Mouse (Mus musculus) hindbrain, embryonic 12.5 days (tissue): Measurements from ENCODE around the gene Olfr571. TPM values are rescaled to one million over a fixed set of nuclear protein-coding genes. Genes with fewer than 3 reads are reported as not detected.

Experiments used
- ATAC-seq: fragments of 200-750 bp; cut with Nextera tagmentation; 2 replicates; pipeline ENCODE4 v1.8.0; 2017; ENCODE audit warnings: moderate TSS enrichment; ENCODE audit not compliant: low FRiP score
- H3K27ac ChIP-seq: fragments of 300-500 bp; sonication (generic); 2 replicates; pipeline ENCODE4 v1.5.1; 2016; ENCODE audit warnings: mild to moderate bottlenecking
- H3K27me3 ChIP-seq: fragments of 300-500 bp; sonication (generic); 2 replicates; pipeline ENCODE4 v1.6.1; 2016; ENCODE audit warnings: mild to moderate bottlenecking
- H3K36me3 ChIP-seq: fragments of 300-500 bp; sonication (generic); 2 replicates; pipeline ENCODE4 v1.6.1; 2016; ENCODE audit warnings: mild to moderate bottlenecking
- H3K4me1 ChIP-seq: fragments of 300-500 bp; sonication (generic); 2 replicates; pipeline ENCODE4 v1.6.1; 2016
- H3K4me2 ChIP-seq: fragments of 300-500 bp; sonication (generic); replicated peaks from 2 replicates; pipeline ENCODE4 v1.6.1; 2016; ENCODE audit warnings: mild to moderate bottlenecking
- H3K4me3 ChIP-seq: fragments of 300-500 bp; sonication (generic); 2 replicates; pipeline ENCODE4 v1.5.1; 2016; ENCODE audit warnings: mild to moderate bottlenecking
- H3K9ac ChIP-seq: fragments of 300-500 bp; sonication (generic); 2 replicates; pipeline ENCODE4 v1.6.1; 2016; ENCODE audit warnings: mild to moderate bottlenecking, moderate library complexity
- H3K9me3 ChIP-seq: fragments of 300-500 bp; sonication (generic); replicated peaks from 2 replicates; pipeline ENCODE4 v1.6.1; 2016; ENCODE audit warnings: mild to moderate bottlenecking
- WGBS: fragments of 180-500 bp; shearing (Covaris S2); methylation state at CpG from one replicate; pipeline ENCODE4 v1.1.7; 2016; 5-methylcytosine and 5-hydroxymethylcytosine counted together
- polyA plus RNA-seq: library from polyadenylated mRNA; unstranded; fragments of >200 nt; fragmentation: Nextera tagmentation; extraction: Ambion mirVana; gene quantifications from 2 replicates; pipeline ENCODE4 v1.2.1, GENCODE M21; 2016

Gene Olfr571
- not detected in 2 replicates for polyA plus RNA-seq

GRCm38 (mm10) chr7:102917032-102917875, at the start of gene Olfr571:
TSS of gene Olfr571 (minus strand) at chr7:102917536.
- H3K4me3 ChIP-seq: no peak within 1 kb of the TSS
- H3K4me2 ChIP-seq: no peak within 1 kb of the TSS
- 51% methylated on average over 4 of the region's 4 CpGs for WGBS
- H3K27ac ChIP-seq: no peak within 1 kb of the TSS
- H3K36me3 ChIP-seq: no peaks in the 10 kb centered on the region
- no peak within 1 kb of the TSS for H3K9ac ChIP-seq
- H3K27me3 ChIP-seq: no peaks in the 10 kb centered on the region
- peak; percentile 63 for ATAC-seq
- 0 out of 2 replicates have a peak, but pooled peaks cover 4% of the 10 kb centered on the region for H3K4me1 ChIP-seq
- H3K9me3 ChIP-seq: no peaks in the 10 kb centered on the region

- Histone ChIP-seq H3K9me3 (no peaks in the 10 kb centered on the region), H3K4me1 (no peaks in the 10 kb centered on the region), H3K4me2 (no peak within 1 kb of the TSS), H3K27me3 (no peaks in the 10 kb centered on the region), H3K9ac (no peak within 1 kb of the TSS), H3K36me3 (no peaks in the 10 kb centered on the region), H3K27ac (no peak within 1 kb of the TSS), H3K4me3 (no peak within 1 kb of the TSS)
- WGBS: 61% methylated on average over 2 of the region's 2 CpGs
- ATAC-seq: no peak
Observed at GRCm38 (mm10) chr7:102962360-102962759, 45.0 kb upstream of the Olfr571 start, which contains the start of gene Olfr576. TSS of gene Olfr576 (plus strand) at chr7:102962660.

- H3K4me3 ChIP-seq: no peak within 1 kb of the TSS
- 63% methylated on average over 1 of the region's 1 CpGs for WGBS
- no peaks in the 10 kb centered on the region for H3K27me3 ChIP-seq
- no peaks in the 10 kb centered on the region for H3K36me3 ChIP-seq
- no peaks in the 10 kb centered on the region for H3K9me3 ChIP-seq
- no peak within 1 kb of the TSS for H3K9ac ChIP-seq
- no peak for ATAC-seq
- no peak within 1 kb of the TSS for H3K4me2 ChIP-seq
- no peak within 1 kb of the TSS for H3K27ac ChIP-seq
- H3K4me1 ChIP-seq: no peaks in the 10 kb centered on the region
Observed at GRCm38 (mm10) chr7:102958593-102958992, 41.3 kb upstream of the Olfr571 start, which contains the start of gene Olfr575. TSS of gene Olfr575 (minus strand) at chr7:102958775.

GRCm38 (mm10) chr7:102958137-102958536, 40.8 kb upstream of the Olfr571 start:
- Histone ChIP-seq H3K9ac (no peak overlapping the region), H3K4me1 (no peaks in the 10 kb centered on the region), H3K36me3 (no peaks in the 10 kb centered on the region), H3K27ac (no peak overlapping the region), H3K27me3 (no peaks in the 10 kb centered on the region), H3K4me3 (no peak overlapping the region), H3K4me2 (no peak overlapping the region), H3K9me3 (no peaks in the 10 kb centered on the region)
- no peak for ATAC-seq
- WGBS: 80% methylated on average over 3 of the region's 3 CpGs

- WGBS: 88% methylated on average over 1 of the region's 1 CpGs
- no peak for ATAC-seq
Observed at GRCm38 (mm10) chr7:102950732-102951131, 33.4 kb upstream of the Olfr571 start.

GRCm38 (mm10) chr7:102948167-102948566, 30.8 kb upstream of the Olfr571 start, which contains the start of gene Olfr574:
TSS of gene Olfr574 (plus strand) at chr7:102948467.
- Histone ChIP-seq H3K9ac (no peak within 1 kb of the TSS), H3K4me3 (no peak within 1 kb of the TSS), H3K36me3 (no peaks in the 10 kb centered on the region), H3K4me2 (no peak within 1 kb of the TSS), H3K27ac (no peak within 1 kb of the TSS), H3K9me3 (no peaks in the 10 kb centered on the region), H3K4me1 (no peaks in the 10 kb centered on the region), H3K27me3 (no peaks in the 10 kb centered on the region)
- 86% methylated on average over 1 of the region's 1 CpGs for WGBS
- ATAC-seq: no peak

More at GRCm38 (mm10) chr7:102950732-102951131, 33.4 kb upstream of the Olfr571 start:
- no peaks in the 10 kb centered on the region for H3K27me3 ChIP-seq
- H3K9ac ChIP-seq: no peak overlapping the region
- no peak overlapping the region for H3K4me2 ChIP-seq
- no peaks in the 10 kb centered on the region for H3K9me3 ChIP-seq
- H3K27ac ChIP-seq: no peak overlapping the region
- no peaks in the 10 kb centered on the region for H3K4me1 ChIP-seq
- no peak overlapping the region for H3K4me3 ChIP-seq
- H3K36me3 ChIP-seq: no peaks in the 10 kb centered on the region

GRCm38 (mm10) chr7:102943417-102943816, 26.1 kb upstream of the Olfr571 start:
- no peak for ATAC-seq
- H3K4me2 ChIP-seq: no peak overlapping the region
- no peak overlapping the region for H3K9ac ChIP-seq
- no peak overlapping the region for H3K27ac ChIP-seq
- no peaks in the 10 kb centered on the region for H3K9me3 ChIP-seq
- 91% methylated on average over 1 of the region's 1 CpGs for WGBS
- H3K4me3 ChIP-seq: no peak overlapping the region
- H3K4me1 ChIP-seq: no peaks in the 10 kb centered on the region
- no peaks in the 10 kb centered on the region for H3K27me3 ChIP-seq
- H3K36me3 ChIP-seq: no peaks in the 10 kb centered on the region

- H3K4me2 ChIP-seq: no peak within 1 kb of the TSS
- no peak within 1 kb of the TSS for H3K4me3 ChIP-seq
- no peak within 1 kb of the TSS for H3K9ac ChIP-seq
- H3K27me3 ChIP-seq: no peaks in the 10 kb centered on the region
- no peaks in the 10 kb centered on the region for H3K4me1 ChIP-seq
- no peaks in the 10 kb centered on the region for H3K9me3 ChIP-seq
- WGBS: 93% methylated on average over 2 of the region's 2 CpGs
- no peaks in the 10 kb centered on the region for H3K36me3 ChIP-seq
- no peak for ATAC-seq
- no peak within 1 kb of the TSS for H3K27ac ChIP-seq
Observed at GRCm38 (mm10) chr7:102942475-102942874, 25.1 kb upstream of the Olfr571 start, which contains the start of gene Olfr573-ps1. TSS of gene Olfr573-ps1 (minus strand) at chr7:102942575.

- Histone ChIP-seq H3K9me3 (no peaks in the 10 kb centered on the region), H3K27ac (no peak overlapping the region), H3K9ac (no peak overlapping the region), H3K4me1 (no peaks in the 10 kb centered on the region), H3K36me3 (no peaks in the 10 kb centered on the region), H3K27me3 (no peaks in the 10 kb centered on the region), H3K4me3 (no peak overlapping the region), H3K4me2 (no peak overlapping the region)
- 79% methylated on average over 3 of the region's 3 CpGs for WGBS
- ATAC-seq: no peak
Observed at GRCm38 (mm10) chr7:102927105-102927504, 9.8 kb upstream of the Olfr571 start.

- H3K27ac ChIP-seq: no peak within 1 kb of the TSS
- H3K9ac ChIP-seq: no peak within 1 kb of the TSS
- no peaks in the 10 kb centered on the region for H3K27me3 ChIP-seq
- H3K9me3 ChIP-seq: no peaks in the 10 kb centered on the region
- H3K4me3 ChIP-seq: no peak within 1 kb of the TSS
- H3K4me1 ChIP-seq: no peaks in the 10 kb centered on the region
- WGBS: 68% methylated on average over 1 of the region's 1 CpGs
- no peak for ATAC-seq
- H3K36me3 ChIP-seq: no peaks in the 10 kb centered on the region
- H3K4me2 ChIP-seq: no peak within 1 kb of the TSS
Observed at GRCm38 (mm10) chr7:102924109-102924508, 6.8 kb upstream of the Olfr571 start, which contains the start of gene Olfr572. TSS of gene Olfr572 (plus strand) at chr7:102924409.

- no peak overlapping the region for H3K27ac ChIP-seq
- H3K4me3 ChIP-seq: no peak overlapping the region
- no peaks in the 10 kb centered on the region for H3K27me3 ChIP-seq
- no peak overlapping the region for H3K4me2 ChIP-seq
- 0 out of 2 replicates have a peak, but pooled peaks cover 4% of the 10 kb centered on the region for H3K4me1 ChIP-seq
- no peak overlapping the region for H3K9ac ChIP-seq
- ATAC-seq: peak; percentile 46
- no peaks in the 10 kb centered on the region for H3K36me3 ChIP-seq
- WGBS: 13% methylated on average over 1 of the region's 1 CpGs
- H3K9me3 ChIP-seq: no peaks in the 10 kb centered on the region
Observed at GRCm38 (mm10) chr7:102919632-102920031, 2.3 kb upstream of the Olfr571 start.

- WGBS: 83% methylated on average over 5 of the region's 5 CpGs
- Histone ChIP-seq H3K27me3 (no peaks in the 10 kb centered on the region), H3K9me3 (no peaks in the 10 kb centered on the region), H3K4me1 (0 out of 2 replicates have a peak, but pooled peaks cover 4% of the 10 kb centered on the region), H3K27ac (no peak overlapping the region), H3K4me3 (no peak overlapping the region), H3K9ac (no peak overlapping the region), H3K4me2 (no peak overlapping the region), H3K36me3 (no peaks in the 10 kb centered on the region)
- no peak for ATAC-seq
Observed at GRCm38 (mm10) chr7:102916405-102916804, 931 bp downstream of the Olfr571 start.
